Mouse (Mus musculus): ENCODE measurements around the gene Unc50. TPM values are rescaled to one million over a fixed set of nuclear protein-coding genes. Genes with fewer than 3 reads are reported as not detected.

Gene Unc50
- 97.3 TPM for polyA plus RNA-seq (2017; shearing (Covaris generic))

GRCm38 (mm10) chr1:37429366-37430296, at the start of gene Unc50, which contains the start of gene Coa5:
Gene Unc50, plus strand, starts transcription at chr1:37430139.
Gene Coa5, minus strand, starts transcription at chr1:37430103.

Other genes with a start within 250 kb of the Unc50 start
- not detected for gene Cnga3, start 215.7 kb upstream of the Unc50 start, polyA plus RNA-seq (2017; shearing (Covaris generic))
- gene Inpp4a, start 130.3 kb upstream of the Unc50 start, polyA plus RNA-seq (2017; shearing (Covaris generic)) = 22.2 TPM
- gene Coa5, start within 50 bp of the Unc50 start, polyA plus RNA-seq (2017; shearing (Covaris generic)) = 57.4 TPM
- 21.6 TPM for gene Mgat4a, start 110.9 kb downstream of the Unc50 start, polyA plus RNA-seq (2017; shearing (Covaris generic))

Measured in naive thymus-derived CD4-positive, alpha-beta T cell, adult 5 months (primary cell).